Mouse (Mus musculus): ENCODE results near the gene Art5.

The Art5 gene

GRCm38 (mm10) chr7:102109171-102109570, at the start of gene Art5:
Gene Art5, minus strand, starts transcription at chr7:102109489.
- no peak for DNase-seq (ENCODE audit: low spot score)

GRCm38 (mm10) chr7:102153691-102154090, 44.4 kb upstream of the Art5 start:
- no peak for DNase-seq (ENCODE audit: low spot score)

GRCm38 (mm10) chr7:102137898-102138297, 28.6 kb upstream of the Art5 start:
- no peak for DNase-seq (ENCODE audit: low spot score)

GRCm38 (mm10) chr7:102137464-102137863, 28.2 kb upstream of the Art5 start:
- DNase-seq (ENCODE audit: low spot score): no peak

GRCm38 (mm10) chr7:102132395-102132794, 23.1 kb upstream of the Art5 start:
- no peak for DNase-seq (ENCODE audit: low spot score)

GRCm38 (mm10) chr7:102120326-102120725, 11.0 kb upstream of the Art5 start:
- no peak for DNase-seq (ENCODE audit: low spot score)

- DNase-seq (ENCODE audit: low spot score): no peak
Observed at GRCm38 (mm10) chr7:102117382-102117781, 8.1 kb upstream of the Art5 start.

- DNase-seq (ENCODE audit: low spot score): no peak
Observed at GRCm38 (mm10) chr7:102116579-102117331, 7.5 kb upstream of the Art5 start, which contains the start of gene Chrna10. Gene Chrna10, minus strand, starts transcription at chr7:102116828.

- no peak for DNase-seq (ENCODE audit: low spot score)
Observed at GRCm38 (mm10) chr7:102113151-102113729, 4.0 kb upstream of the Art5 start.

GRCm38 (mm10) chr7:102109746-102110145, 457 bp upstream of the Art5 start:
- DNase-seq (ENCODE audit: low spot score): no peak

- DNase-seq (ENCODE audit: low spot score): no peak
Observed at GRCm38 (mm10) chr7:102108206-102108605, 1.1 kb downstream of the Art5 start.

GRCm38 (mm10) chr7:102106700-102107141, 2.6 kb downstream of the Art5 start:
- no peak for DNase-seq (ENCODE audit: low spot score)

GRCm38 (mm10) chr7:102104126-102104525, 5.2 kb downstream of the Art5 start:
- DNase-seq (ENCODE audit: low spot score): no peak

- DNase-seq (ENCODE audit: low spot score): no peak
Observed at GRCm38 (mm10) chr7:102103555-102103954, 5.7 kb downstream of the Art5 start.

- no peak for DNase-seq (ENCODE audit: low spot score)
Observed at GRCm38 (mm10) chr7:102102696-102103095, 6.6 kb downstream of the Art5 start.

- DNase-seq (ENCODE audit: low spot score): no peak
Observed at GRCm38 (mm10) chr7:102102241-102102640, 7.0 kb downstream of the Art5 start.

- DNase-seq (ENCODE audit: low spot score): no peak
Observed at GRCm38 (mm10) chr7:102101487-102101886, 7.8 kb downstream of the Art5 start, which contains the start of gene Art1. Gene Art1, plus strand, starts transcription at chr7:102101743.

GRCm38 (mm10) chr7:102100868-102101267, 8.4 kb downstream of the Art5 start:
- DNase-seq (ENCODE audit: low spot score): no peak

GRCm38 (mm10) chr7:102099760-102100661, 9.3 kb downstream of the Art5 start:
- DNase-seq (ENCODE audit: low spot score): no peak

- no peak for DNase-seq (ENCODE audit: low spot score)
Observed at GRCm38 (mm10) chr7:102087336-102087735, 22.0 kb downstream of the Art5 start.

GRCm38 (mm10) chr7:102084041-102084696, 25.1 kb downstream of the Art5 start:
- DNase-seq (ENCODE audit: low spot score): no peak

- no peak for DNase-seq (ENCODE audit: low spot score)
Observed at GRCm38 (mm10) chr7:102082816-102083215, 26.5 kb downstream of the Art5 start, which contains the start of gene Trpc2. Gene Trpc2, plus strand, starts transcription at chr7:102083116.

Measured in left cerebral cortex, adult 11 months (tissue).